In the genomic region with DNA sequence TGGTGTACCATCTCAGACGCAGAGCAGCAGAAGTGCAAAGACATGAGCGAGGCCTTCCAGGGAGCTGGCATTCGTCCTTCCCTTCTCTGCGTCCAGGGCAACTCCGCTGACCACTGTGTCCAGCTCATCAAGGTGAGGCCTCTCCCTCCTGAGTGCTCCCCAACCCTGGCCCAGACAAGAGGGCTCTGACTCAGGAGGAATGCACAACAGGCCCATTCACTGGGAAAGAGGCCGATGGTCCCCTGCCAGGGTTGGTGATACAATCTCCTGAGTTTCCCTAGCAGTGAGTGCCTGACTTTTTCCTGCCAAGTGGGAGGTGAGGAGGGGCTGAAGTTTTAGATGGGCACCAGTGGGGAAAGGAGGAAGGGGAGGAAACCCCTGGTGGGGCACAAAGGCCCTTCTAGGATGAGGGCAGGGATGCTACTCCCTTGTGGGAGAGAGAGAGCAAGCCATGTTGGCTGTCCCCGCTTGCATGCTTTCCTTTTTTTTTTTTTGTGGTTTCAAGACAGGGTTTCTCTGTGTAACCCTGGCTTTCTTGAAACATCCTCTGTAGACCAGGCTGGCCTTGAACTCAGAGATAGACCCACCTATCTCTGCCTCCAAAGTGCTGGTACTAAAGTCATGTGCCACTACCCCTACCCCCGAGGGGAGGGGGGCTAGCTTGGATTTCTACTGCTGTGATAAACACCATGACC, we compare ENCODE assay signal across 31 mouse cellular contexts. TPM values are rescaled to one million over a fixed set of nuclear protein-coding genes. Genes with fewer than 3 reads are reported as not detected.
DNase-seq lines count a peak whose midpoint lies in the region; ATAC-seq and TF ChIP-seq lines count a peak whose summit lies in the region.
"Had no signal": no experiment of that assay in that cellular context is flagged by ENCODE, and none has a peak within 500 bp of the region (broad histone marks: within the 10 kb centered on the region; RNA-seq: fewer than 3 reads in every experiment).

No protein-coding gene starts in this region.

- H3K9me3 ChIP-seq in limb, embryonic 15.5 days = no peaks in the 10 kb centered on the region
- no peaks in the 10 kb centered on the region for H3K9me3 ChIP-seq in limb, embryonic 10.5 days (replicated peaks)
- no peaks in the 10 kb centered on the region for H3K9me3 ChIP-seq in liver, embryonic 11.5 days (ENCODE audit: control insufficient read depth, low read length)
- H3K9me3 ChIP-seq: forebrain, embryonic 13.5 days; hindbrain, embryonic 10.5 days; neural tube, embryonic 12.5 days; stomach, embryonic 15.5 days had no signal

- no peak overlapping the region for H3K4me2 ChIP-seq in limb, embryonic 15.5 days
- H3K4me2 ChIP-seq in liver, embryonic 11.5 days = no peak overlapping the region
- H3K4me2 ChIP-seq: forebrain, embryonic 13.5 days; neural tube, embryonic 12.5 days; stomach, embryonic 15.5 days had no signal

- TF ChIP-seq POLR2A in cortical plate, adult 2 months (IDR thresholded peaks at IDR 0.05; ENCODE audit: extremely low read depth, insufficient read depth, low read length) = no peak

- H3K9ac ChIP-seq in limb, embryonic 15.5 days = no peak overlapping the region
- H3K9ac ChIP-seq in liver, embryonic 11.5 days (ENCODE audit: low read depth, low read length) = no peak overlapping the region
- H3K9ac ChIP-seq: forebrain, embryonic 13.5 days; liver, postnatal 0 days; neural tube, embryonic 12.5 days; stomach, embryonic 15.5 days had no signal

- H3K27ac ChIP-seq in limb, embryonic 15.5 days = peak overlapping the region; percentile 65
- no peak overlapping the region for H3K27ac ChIP-seq in limb, embryonic 10.5 days
- H3K27ac ChIP-seq in cortical plate, adult 2 months (ENCODE audit: insufficient read depth, low read length) = peak overlapping the region; percentile 52
- H3K27ac ChIP-seq in liver, embryonic 11.5 days (ENCODE audit: low read depth, low read length) = no peak overlapping the region
- H3K27ac ChIP-seq: forebrain, embryonic 13.5 days; gastrocnemius, adult 2 months; hindbrain, embryonic 10.5 days; neural tube, embryonic 12.5 days; stomach, embryonic 15.5 days had no signal

- H3K4me1 ChIP-seq in limb, embryonic 15.5 days = peaks cover 25% of the 10 kb centered on the region
- peaks cover 32% of the 10 kb centered on the region for H3K4me1 ChIP-seq in limb, embryonic 10.5 days
- peaks cover 9% of the 10 kb centered on the region for H3K4me1 ChIP-seq in cortical plate, adult 2 months (ENCODE audit: control insufficient read depth, insufficient read depth, low read length)
- peaks cover 16% of the 10 kb centered on the region; the same call in 1 of the 2 replicates for H3K4me1 ChIP-seq in liver, embryonic 11.5 days (replicated peaks; ENCODE audit: control insufficient read depth, insufficient read depth, low read length)

- no peak for ATAC-seq in limb, embryonic 15.5 days (ENCODE audit: insufficient number of reproducible peaks, low FRiP score, low TSS enrichment, low read depth)
- no peak for ATAC-seq in liver, embryonic 11.5 days (replicated peaks; ENCODE audit: low FRiP score)
- no peak for ATAC-seq in megakaryocyte-erythroid progenitor cell, adult 5-6 weeks (replicated peaks; ENCODE audit: low FRiP score, low TSS enrichment, poor library complexity, severe bottlenecking)
- ATAC-seq: forebrain, embryonic 13.5 days; hindbrain, embryonic 16.5 days; liver, postnatal 0 days; lung, postnatal 0 days had no signal

- DNase-seq in cerebellum, adult 8-10 months = peak; percentile 27
- DNase-seq in cerebellum, adult 11 months = no peak
- DNase-seq in limb, embryonic 10.5 days (ENCODE audit: low spot score) = no peak
- peak; percentile 50 for DNase-seq in 416B (ENCODE audit: low read depth)
- no peak for DNase-seq in liver, embryonic 11.5 days (ENCODE audit: low spot score)
- DNase-seq: cerebellum, adult 9-11 months; gastrocnemius, adult 2 months; kidney, adult 11 months; layer of hippocampus, adult 9-11 months; left cerebral cortex, postnatal 4 days; liver, postnatal 0 days; midbrain, embryonic 14.5 days; retina, postnatal 1 day; thymus, postnatal 36 days had no signal

- no peaks in the 10 kb centered on the region for H3K36me3 ChIP-seq in limb, embryonic 15.5 days
- no peaks in the 10 kb centered on the region for H3K36me3 ChIP-seq in limb, embryonic 10.5 days
- no peaks in the 10 kb centered on the region for H3K36me3 ChIP-seq in liver, embryonic 11.5 days (ENCODE audit: control insufficient read depth, insufficient read depth, low read length)
- H3K36me3 ChIP-seq: hindbrain, embryonic 10.5 days; neural tube, embryonic 12.5 days; stomach, embryonic 15.5 days had no signal

- no peak for TF ChIP-seq CTCF in cortical plate, adult 2 months (IDR thresholded peaks at IDR 0.05; ENCODE audit: extremely low read depth, insufficient read depth, low read length)

- H3K27me3 ChIP-seq in limb, embryonic 15.5 days = no peaks in the 10 kb centered on the region
- peaks cover 55% of the 10 kb centered on the region for H3K27me3 ChIP-seq in limb, embryonic 10.5 days (ENCODE audit: low read depth, poor library complexity, severe bottlenecking)
- H3K27me3 ChIP-seq in liver, embryonic 11.5 days (replicated peaks; ENCODE audit: control insufficient read depth, insufficient read depth, low read length) = 0 out of 2 replicates have a peak, but pooled peaks cover 6% of the 10 kb centered on the region
- H3K27me3 ChIP-seq: neural tube, embryonic 12.5 days; stomach, embryonic 15.5 days had no signal

- no peak overlapping the region for H3K4me3 ChIP-seq in limb, embryonic 15.5 days
- H3K4me3 ChIP-seq in limb, embryonic 10.5 days = no peak overlapping the region
- H3K4me3 ChIP-seq in cortical plate, adult 2 months (ENCODE audit: insufficient read depth, low read length) = no peak overlapping the region
- H3K4me3 ChIP-seq in liver, embryonic 11.5 days (ENCODE audit: low read depth, low read length) = no peak overlapping the region
- H3K4me3 ChIP-seq: erythroblast, embryonic 14.5 days; forebrain, embryonic 13.5 days; gastrocnemius, adult 2 months; hindbrain, embryonic 10.5 days; neural tube, embryonic 12.5 days; stomach, embryonic 15.5 days had no signal

- 82% methylated on average over 8 of the region's 8 CpGs for WGBS in limb, embryonic 15.5 days
- WGBS in limb, embryonic 10.5 days = 88% methylated on average over 8 of the region's 8 CpGs
- 76% methylated on average over 8 of the region's 8 CpGs for WGBS in liver, embryonic 11.5 days

RNA-seq across cellular contexts. Expression of a gene that starts 1.7 kb away (rescaled TPM):
- polyA plus RNA-seq in limb, embryonic 15.5 days (2015; fragmentation: Nextera tagmentation; extraction: Ambion mirVana) = 5.2 and 5.5 TPM in 2 replicates
- polyA plus RNA-seq in limb, embryonic 10.5 days (2016; fragmentation: Nextera tagmentation; extraction: Ambion mirVana) = 0.06 and 0.18 TPM in 2 replicates
- 0.46 and 0.79 TPM in 2 replicates for polyA plus RNA-seq in cortical plate, adult 2 months (2012; rRNA removed)
- 0.33 and 0.35 TPM in 2 replicates for polyA plus RNA-seq in liver, embryonic 11.5 days (2014; fragmentation: Nextera tagmentation; extraction: Ambion mirVana)
- not detected in 2 replicates for total RNA-seq in megakaryocyte-erythroid progenitor cell, adult 5-6 weeks (2014; fragmentation: Nextera tagmentation)
- total RNA-seq in megakaryocyte-erythroid progenitor cell, adult 5-6 weeks (2017) = not detected in 2 replicates
- total RNA-seq: adrenal gland, adult 18-20 months; common myeloid progenitor, adult 5-6 weeks; gastrocnemius, adult 2 months; heart, adult 8-10 months; liver, adult 2 months had no signal
- polyA plus RNA-seq: C2C12; embryonic facial prominence, embryonic 11.5 days; erythroblast, embryonic 14.5 days; heart, postnatal 0 days; liver, adult 2 months; lung, postnatal 0 days had no signal

RNA-seq across cellular contexts. Expression of a gene that starts 53.4 kb away (rescaled TPM):
- polyA plus RNA-seq in limb, embryonic 15.5 days (2015; fragmentation: Nextera tagmentation; extraction: Ambion mirVana) = 0.49 and 0.91 TPM in 2 replicates
- polyA plus RNA-seq in limb, embryonic 10.5 days (2016; fragmentation: Nextera tagmentation; extraction: Ambion mirVana) = 1.0 and 1.2 TPM in 2 replicates
- 24.6 and 25.4 TPM in 2 replicates for polyA plus RNA-seq in cortical plate, adult 2 months (2012; rRNA removed)
- polyA plus RNA-seq in liver, embryonic 11.5 days (2014; fragmentation: Nextera tagmentation; extraction: Ambion mirVana) = 0.38 and 0.75 TPM in 2 replicates
- not detected in 2 replicates for total RNA-seq in megakaryocyte-erythroid progenitor cell, adult 5-6 weeks (2014; fragmentation: Nextera tagmentation)
- total RNA-seq in megakaryocyte-erythroid progenitor cell, adult 5-6 weeks (2017) = not detected in 2 replicates
- total RNA-seq: common myeloid progenitor, adult 5-6 weeks had no signal

Comparison
In these comparisons a context has a peak if more than half of its experiments do, and no peak if none do; other contexts are left out.
1. DNase-seq: peak in cerebellum, adult 8-10 months (single experiment) and 416B (single experiment); none in cerebellum, adult 11 months (single experiment), limb, embryonic 10.5 days (single experiment) and liver, embryonic 11.5 days (single experiment).
2. H3K27ac ChIP-seq: peak in limb, embryonic 15.5 days (single experiment) and cortical plate, adult 2 months (single experiment); none in limb, embryonic 10.5 days (single experiment) and liver, embryonic 11.5 days (single experiment).
3. RNA of a gene that starts 53.4 kb away (polyA plus RNA-seq): 24.6 to 25.4 TPM in cortical plate, adult 2 months; 1.0 to 1.2 TPM in limb, embryonic 10.5 days, 0.38 to 0.75 TPM in liver, embryonic 11.5 days and 0.49 to 0.91 TPM in limb, embryonic 15.5 days; every median in the first group is over 10 times any median in the second.